Mouse (Mus musculus) neutrophil, adult 5-6 weeks (primary cell): Measurements from ENCODE around the gene Gm20388. TPM values are rescaled to one million over a fixed set of nuclear protein-coding genes. Genes with fewer than 3 reads are reported as not detected.
A peak's percentile ranks its signal among the peaks of the same experiment; 100 is the strongest.

Source experiments
- ATAC-seq: fragments of 151-379, 151-347 bp; 2 replicates; pipeline ENCODE4 v1.8.0; 2017; ENCODE audit warnings: mild to moderate bottlenecking, moderate TSS enrichment; ENCODE audit not compliant: insufficient number of reproducible peaks, poor library complexity, low FRiP score, severe bottlenecking; ENCODE audit errors: extremely low read depth
- total RNA-seq: library from RNA; stranded (forward); fragments of 200-1000 nt; gene quantifications from 2 replicates; pipeline ENCODE4 v1.2.3, GENCODE M21; 2017

Gm20388 gene
- total RNA-seq, 1 experiment from 2014 or later: 10.8 TPM

GRCm38 (mm10) chr8:121943057-121943540 lies 2032.5 kb downstream of the Gm20388 start:
- no peak for ATAC-seq

- no peak for ATAC-seq
Measured at GRCm38 (mm10) chr8:121943716-121944115, 2033.1 kb downstream of the Gm20388 start.

GRCm38 (mm10) chr8:121944831-121945230 lies 2034.2 kb downstream of the Gm20388 start, which contains the start of gene Car5a:
Gene Car5a, minus strand, starts transcription at chr8:121944904.
- no peak for ATAC-seq

- no peak for ATAC-seq
Measured at GRCm38 (mm10) chr8:121946351-121946750, 2035.7 kb downstream of the Gm20388 start.

- no peak for ATAC-seq
Measured at GRCm38 (mm10) chr8:121947047-121947752, 2036.6 kb downstream of the Gm20388 start.

- peak; percentile 7; the same call in 1 of the 2 replicates for ATAC-seq
Measured at GRCm38 (mm10) chr8:121947753-121948141, 2037.1 kb downstream of the Gm20388 start.

- no peak for ATAC-seq
Measured at GRCm38 (mm10) chr8:121948321-121949145, 2037.9 kb downstream of the Gm20388 start.

- no peak for ATAC-seq
Measured at GRCm38 (mm10) chr8:121949222-121949800, 2038.7 kb downstream of the Gm20388 start, which contains the start of gene Banp. Gene Banp, plus strand, starts transcription at chr8:121949750.

- ATAC-seq: peak; percentile 88
Measured at GRCm38 (mm10) chr8:121949941-121950748, 2039.5 kb downstream of the Gm20388 start.

- no peak for ATAC-seq
Measured at GRCm38 (mm10) chr8:121950749-121951655, 2040.4 kb downstream of the Gm20388 start.

GRCm38 (mm10) chr8:121951656-121952009 lies 2041.0 kb downstream of the Gm20388 start:
- ATAC-seq: no peak

GRCm38 (mm10) chr8:121952122-121952521 lies 2041.5 kb downstream of the Gm20388 start:
- ATAC-seq: no peak

GRCm38 (mm10) chr8:121952800-121953199 lies 2042.2 kb downstream of the Gm20388 start:
- ATAC-seq: no peak

GRCm38 (mm10) chr8:121953821-121954545 lies 2043.3 kb downstream of the Gm20388 start:
- ATAC-seq: no peak

GRCm38 (mm10) chr8:121954981-121955555 lies 2044.4 kb downstream of the Gm20388 start:
- no peak for ATAC-seq

- ATAC-seq: no peak
Measured at GRCm38 (mm10) chr8:121955825-121956500, 2045.3 kb downstream of the Gm20388 start.
